Mouse (Mus musculus) hindbrain, embryonic 16.5 days (tissue): ENCODE data around the gene Acot5. TPM values are rescaled to one million over a fixed set of nuclear protein-coding genes. Genes with fewer than 3 reads are reported as not detected.
A peak's percentile ranks its signal among the peaks of the same experiment; 100 is the strongest.
"Not testable (repeated sequence)": the region's sequence is repeated elsewhere in the genome, so short reads cannot be mapped to it uniquely, and the experiment has no call there.

Source experiments
- ATAC-seq: fragments of 200-750 bp; cut with Nextera tagmentation; 2 replicates; pipeline ENCODE4 v1.8.0; 2017; ENCODE audit warnings: moderate TSS enrichment, moderate library complexity
- H3K27ac ChIP-seq: fragments of 300-500 bp; sonication (generic); 2 replicates; pipeline ENCODE4 v1.5.1; 2014; ENCODE audit warnings: low read depth, mild to moderate bottlenecking, control low read depth, low read length, moderate library complexity
- H3K27me3 ChIP-seq: fragments of 300-500 bp; sonication (generic); replicated peaks from 2 replicates; pipeline ENCODE4 v1.6.1; 2014; ENCODE audit warnings: low read length; ENCODE audit not compliant: control insufficient read depth, insufficient read depth
- H3K36me3 ChIP-seq: fragments of 300-500 bp; sonication (generic); 2 replicates; pipeline ENCODE4 v1.6.1; 2014; ENCODE audit warnings: mild to moderate bottlenecking, low read length, moderate library complexity, mixed read lengths; ENCODE audit not compliant: control insufficient read depth, insufficient read depth
- H3K4me1 ChIP-seq: fragments of 300-500 bp; sonication (generic); 2 replicates; pipeline ENCODE4 v1.6.1; 2014; ENCODE audit warnings: low read depth, low read length; ENCODE audit not compliant: control insufficient read depth, insufficient read depth
- H3K4me2 ChIP-seq: fragments of 300-500 bp; sonication (generic); 2 replicates; pipeline ENCODE4 v1.6.1; 2014; ENCODE audit warnings: mild to moderate bottlenecking, low read length, control low read depth, moderate library complexity
- H3K4me3 ChIP-seq: fragments of 300-500 bp; sonication (generic); 2 replicates; pipeline ENCODE4 v1.5.1; 2014; ENCODE audit warnings: mild to moderate bottlenecking, low read length, control low read depth, moderate library complexity
- H3K9ac ChIP-seq: fragments of 300-500 bp; sonication (generic); 2 replicates; pipeline ENCODE4 v1.6.1; 2014; ENCODE audit warnings: low read depth, mild to moderate bottlenecking, control low read depth, low read length, moderate library complexity
- H3K9me3 ChIP-seq: fragments of 300-500 bp; sonication (generic); 2 replicates; pipeline ENCODE4 v1.6.1; 2014; ENCODE audit warnings: mild to moderate bottlenecking, low read length, moderate library complexity; ENCODE audit not compliant: control insufficient read depth
- WGBS: fragments of 180-500 bp; shearing (Covaris S2); extraction: QIAGEN DNeasy Blood & Tissue Kit; methylation state at CpG from one replicate; pipeline ENCODE4 v1.1.7; 2014; 5-methylcytosine and 5-hydroxymethylcytosine counted together
- polyA plus RNA-seq: library from polyadenylated mRNA; unstranded; fragments of >200 nt; fragmentation: Nextera tagmentation; extraction: Ambion mirVana; gene quantifications from 2 replicates; pipeline ENCODE4 v1.2.1, GENCODE M21; 2015

Acot5 gene
- 0.63 and 0.66 TPM in 2 replicates for polyA plus RNA-seq

DNA sequence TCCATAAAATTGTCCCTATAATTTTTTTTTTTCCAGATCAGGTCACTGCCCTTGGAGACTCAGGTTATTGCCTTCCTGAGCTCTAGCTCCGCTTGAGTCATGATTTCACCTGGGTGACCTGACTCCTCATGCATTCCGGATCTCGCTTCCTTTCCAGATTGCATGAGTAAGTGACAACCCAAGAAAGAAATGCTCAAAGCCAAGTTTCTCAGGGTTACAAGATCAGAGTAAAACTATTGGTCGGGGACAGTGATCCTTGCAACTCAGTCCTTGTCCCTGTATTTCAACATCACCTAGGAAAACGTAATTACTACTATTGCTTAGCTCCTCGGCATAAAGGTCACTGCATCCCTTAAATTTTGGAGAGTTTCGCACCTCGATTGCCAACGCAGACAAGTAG lies at the start of gene Acot5:
Gene Acot5, plus strand, starts transcription at position 340 of the 400 bp plus-strand sequence.
- H3K9ac ChIP-seq = peak within 1 kb of the TSS; percentile 45
- peak within 1 kb of the TSS; percentile 45 for H3K4me3 ChIP-seq
- H3K36me3 ChIP-seq = no peaks in the 10 kb centered on the region
- H3K4me1 ChIP-seq = no peaks in the 10 kb centered on the region; the same call in 1 of the 2 replicates
- peak within 1 kb of the TSS; percentile 67 for H3K4me2 ChIP-seq
- H3K27ac ChIP-seq = no peak within 1 kb of the TSS
- 58% methylated on average over 9 of the region's 9 CpGs for WGBS
- no peak for ATAC-seq
- peaks cover 17% of the 10 kb centered on the region for H3K27me3 ChIP-seq
- no peaks in the 10 kb centered on the region for H3K9me3 ChIP-seq

DNA sequence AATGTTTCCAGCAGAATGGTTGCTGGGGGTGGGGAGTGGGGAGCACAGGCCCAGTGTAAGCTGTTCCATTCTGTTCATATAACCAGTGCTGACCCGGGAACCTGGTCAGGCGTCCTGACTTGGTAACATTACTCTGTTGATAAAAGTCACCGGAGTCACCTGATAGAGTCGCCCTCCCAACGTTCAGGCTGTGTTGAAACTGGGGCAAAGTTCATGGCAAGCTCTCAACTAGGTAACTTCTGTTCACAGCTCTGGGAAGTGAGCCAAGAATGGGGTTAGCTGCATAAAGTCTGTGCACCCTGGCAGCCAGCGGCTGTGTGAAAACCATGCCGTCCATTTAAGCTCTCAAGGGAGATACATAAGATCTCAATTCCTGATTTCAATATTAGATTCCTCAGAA lies 48.6 kb upstream of the Acot5 start:
- H3K27me3 ChIP-seq, H3K36me3 ChIP-seq, H3K27ac ChIP-seq, H3K4me3 ChIP-seq, H3K4me1 ChIP-seq, H3K9me3 ChIP-seq, H3K4me2 ChIP-seq, H3K9ac ChIP-seq: not testable (repeated sequence)
- 51% methylated on average over 7 of the region's 7 CpGs for WGBS
- peak; percentile 67 for ATAC-seq

DNA sequence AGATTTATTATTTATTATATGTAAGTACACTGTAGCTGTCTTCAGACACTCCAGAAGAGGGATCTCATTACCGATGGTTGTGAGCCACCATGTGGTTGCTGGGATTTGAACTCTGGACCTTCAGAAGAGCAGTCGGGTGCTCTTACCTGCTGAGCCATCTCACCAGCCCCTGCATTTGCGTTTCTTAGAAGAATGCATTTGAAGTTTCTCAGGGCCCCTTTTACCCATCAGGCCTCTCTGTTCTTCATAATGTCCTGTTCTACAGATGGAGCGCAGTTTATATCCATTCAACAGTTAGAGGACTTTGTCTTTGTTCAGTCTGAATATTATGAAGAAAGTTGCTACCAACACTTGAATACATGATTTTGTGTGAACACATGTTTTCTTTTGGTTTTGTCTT lies 46.9 kb upstream of the Acot5 start:
- not testable (repeated sequence) for H3K9me3 ChIP-seq, ATAC-seq, H3K4me1 ChIP-seq, H3K36me3 ChIP-seq, H3K4me2 ChIP-seq, H3K27me3 ChIP-seq, H3K27ac ChIP-seq, H3K4me3 ChIP-seq, H3K9ac ChIP-seq
- WGBS = 95% methylated on average over 4 of the region's 4 CpGs

DNA sequence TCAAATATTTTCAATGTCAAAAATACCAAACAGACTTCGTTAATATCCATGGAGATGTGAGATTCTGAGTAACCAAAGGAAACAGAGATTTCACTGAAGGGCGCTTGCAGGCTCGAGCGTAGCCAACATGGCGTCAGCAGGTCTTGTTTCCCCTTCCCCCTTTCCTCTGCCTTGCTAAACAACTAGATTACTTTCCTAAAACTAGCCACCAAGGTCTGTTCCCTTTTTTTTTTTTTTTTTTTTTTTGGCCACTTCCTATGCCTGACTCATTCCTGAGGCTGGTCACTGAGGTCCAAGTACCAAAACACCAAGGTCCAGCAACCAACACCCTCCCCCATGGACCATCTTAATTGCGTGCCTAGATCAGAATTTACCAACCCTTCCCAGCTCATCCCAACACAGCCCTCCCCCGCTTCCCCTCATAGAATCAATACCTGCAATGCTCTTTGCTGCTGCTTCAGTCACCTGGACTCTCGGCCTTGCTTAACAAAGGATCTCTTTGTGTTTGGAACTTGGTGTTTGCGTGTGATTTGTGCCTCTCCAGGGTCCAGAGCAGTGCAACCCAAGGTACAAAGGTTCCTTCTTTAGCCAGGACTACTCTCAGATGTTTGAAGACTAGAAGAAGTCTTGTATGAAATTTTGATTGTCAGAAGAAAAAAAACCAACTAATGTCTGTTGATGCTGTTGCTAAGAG lies 45.9 kb upstream of the Acot5 start:
- H3K4me1 ChIP-seq = no peaks in the 10 kb centered on the region
- H3K4me3 ChIP-seq = no peak overlapping the region
- no peaks in the 10 kb centered on the region for H3K36me3 ChIP-seq
- 87% methylated on average over 9 of the region's 9 CpGs for WGBS
- H3K9ac ChIP-seq = no peak overlapping the region
- no peak overlapping the region for H3K27ac ChIP-seq
- no peak overlapping the region for H3K4me2 ChIP-seq
- H3K9me3 ChIP-seq = no peaks in the 10 kb centered on the region
- H3K27me3 ChIP-seq = no peaks in the 10 kb centered on the region
- no peak for ATAC-seq

DNA sequence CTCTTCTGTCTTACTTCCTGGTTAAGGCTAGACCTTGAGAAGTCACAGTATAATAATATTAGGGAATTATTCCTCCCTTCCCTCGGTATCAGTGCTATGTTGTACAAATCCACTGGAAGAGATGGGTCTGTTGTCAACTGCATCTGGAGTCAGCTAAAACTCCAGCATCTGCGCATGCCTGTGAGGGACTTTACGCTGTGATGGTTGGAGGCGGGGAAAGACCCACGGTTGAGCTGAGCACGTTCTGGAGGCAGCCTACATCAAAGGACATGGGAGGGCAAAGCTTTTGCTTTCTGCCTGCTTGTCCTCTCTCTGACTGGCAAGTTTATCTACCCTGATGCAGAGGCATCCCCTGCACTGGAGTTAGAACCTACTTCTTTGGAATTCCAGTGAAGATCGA lies 43.2 kb upstream of the Acot5 start:
- no peaks in the 10 kb centered on the region for H3K4me1 ChIP-seq
- H3K9me3 ChIP-seq = no peaks in the 10 kb centered on the region
- WGBS = 91% methylated on average over 7 of the region's 7 CpGs
- H3K4me3 ChIP-seq = no peak overlapping the region
- H3K4me2 ChIP-seq = no peak overlapping the region
- H3K9ac ChIP-seq = no peak overlapping the region
- no peaks in the 10 kb centered on the region for H3K27me3 ChIP-seq
- ATAC-seq = no peak
- H3K27ac ChIP-seq = no peak overlapping the region
- H3K36me3 ChIP-seq = no peaks in the 10 kb centered on the region

DNA sequence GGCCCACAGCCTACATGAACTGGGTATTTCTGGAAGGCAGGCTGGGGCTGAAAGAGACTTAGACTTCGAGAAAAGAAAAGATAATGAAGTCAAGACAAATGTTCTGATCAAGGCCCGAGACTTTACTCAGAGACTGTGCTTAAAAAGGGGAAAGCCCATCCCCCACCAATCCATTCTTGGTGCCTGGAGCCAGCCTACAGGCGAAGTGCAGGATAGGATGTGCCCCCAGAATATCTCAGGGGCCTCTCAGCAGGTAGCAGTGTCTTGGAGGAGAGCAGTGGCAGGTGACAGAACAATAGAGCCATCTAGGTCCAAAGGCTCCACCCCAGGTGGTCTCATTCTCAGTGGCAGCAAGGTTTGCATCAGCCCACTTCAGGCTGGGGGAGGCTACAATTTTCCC lies 40.8 kb upstream of the Acot5 start:
- H3K4me1 ChIP-seq, H3K36me3 ChIP-seq, H3K4me3 ChIP-seq, H3K4me2 ChIP-seq, ATAC-seq, H3K27ac ChIP-seq, H3K9me3 ChIP-seq, H3K27me3 ChIP-seq, H3K9ac ChIP-seq: not testable (repeated sequence)
- WGBS = 32% methylated on average over 3 of the region's 3 CpGs

DNA sequence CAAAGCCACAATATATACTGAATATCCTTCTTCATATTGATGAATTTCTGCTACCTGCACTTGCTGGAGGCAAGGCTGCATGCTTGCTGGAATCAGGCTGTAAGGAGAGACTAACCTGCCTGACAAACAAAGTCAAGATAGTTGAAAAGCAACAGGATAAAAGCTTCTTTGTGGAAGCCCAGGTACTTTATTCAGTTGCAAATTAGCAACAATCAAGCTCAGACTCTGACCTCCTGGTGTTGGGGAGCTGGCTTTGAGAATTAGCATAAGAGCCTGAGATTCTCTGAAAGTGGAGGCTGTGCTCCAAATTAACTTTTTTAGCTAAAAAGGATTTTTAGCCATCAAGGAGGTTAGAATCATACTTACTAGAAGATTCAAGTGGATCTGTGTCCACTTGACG lies 40.1 kb upstream of the Acot5 start:
- H3K27ac ChIP-seq, H3K4me3 ChIP-seq, H3K27me3 ChIP-seq, ATAC-seq, H3K4me1 ChIP-seq, H3K4me2 ChIP-seq, H3K9ac ChIP-seq, H3K9me3 ChIP-seq, H3K36me3 ChIP-seq: not testable (repeated sequence)
- WGBS = 93% methylated on average over 1 of the region's 1 CpGs

DNA sequence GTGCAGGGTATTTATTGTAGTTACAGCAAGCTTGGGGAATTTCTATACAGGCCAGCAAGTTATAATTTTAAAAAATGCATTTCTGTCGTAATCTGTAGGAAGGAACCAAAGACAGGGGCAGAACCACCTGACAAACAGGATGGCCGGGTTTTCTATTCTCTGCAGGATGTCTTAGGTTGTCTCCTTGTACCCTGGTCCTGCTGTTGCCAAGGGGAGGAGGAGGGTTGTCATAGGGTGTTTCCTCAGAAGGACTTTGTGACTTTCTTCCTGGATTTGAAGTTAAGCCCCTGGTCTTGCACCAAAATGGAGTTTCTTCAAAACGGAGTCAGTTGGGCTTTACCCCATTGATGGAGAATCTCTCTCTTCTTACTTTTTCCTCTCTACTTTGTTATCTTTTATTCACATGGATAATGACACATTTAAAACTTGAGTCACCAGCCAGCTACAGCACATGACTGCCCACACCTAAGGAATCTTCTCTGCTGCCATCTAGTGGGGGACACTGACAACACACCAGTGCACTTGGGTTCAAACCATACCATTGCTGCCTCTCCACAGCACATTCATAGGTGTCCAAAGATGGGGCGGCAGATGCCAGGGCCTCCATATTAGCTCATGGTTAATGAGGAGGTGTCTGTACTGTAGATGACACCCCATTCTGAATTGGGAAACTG lies 38.3 kb upstream of the Acot5 start:
- WGBS = 69% methylated on average over 4 of the region's 4 CpGs
- Histone ChIP-seq H3K4me2 (no peak overlapping the region), H3K4me3 (no peak overlapping the region), H3K9me3 (no peaks in the 10 kb centered on the region), H3K36me3 (no peaks in the 10 kb centered on the region), H3K27me3 (no peaks in the 10 kb centered on the region), H3K4me1 (no peaks in the 10 kb centered on the region), H3K27ac (no peak overlapping the region), H3K9ac (no peak overlapping the region)
- ATAC-seq = peak; percentile 73; the same call in 1 of the 2 replicates

DNA sequence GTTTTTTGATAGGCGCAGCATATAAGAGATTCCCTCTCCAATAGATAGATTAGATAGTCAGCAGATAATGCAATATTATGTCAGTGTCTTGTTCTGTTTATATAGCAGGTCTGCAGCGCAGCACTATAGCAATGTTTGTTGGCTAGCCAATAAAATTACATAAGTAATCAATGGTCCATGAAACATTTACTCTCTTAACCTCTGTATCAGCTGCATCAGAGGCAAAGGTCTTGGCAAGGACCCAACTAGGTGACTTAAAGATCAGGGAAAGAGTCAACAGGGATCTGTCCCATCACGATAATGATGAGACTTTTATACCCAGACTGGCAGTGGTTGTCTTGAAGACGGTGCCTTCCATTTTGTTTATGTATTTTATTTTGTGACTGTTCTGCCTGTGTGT lies 36.3 kb upstream of the Acot5 start:
- Histone ChIP-seq H3K27me3 (no peaks in the 10 kb centered on the region; the same call in 1 of the 2 replicates), H3K4me2 (no peak overlapping the region), H3K4me3 (no peak overlapping the region), H3K4me1 (no peaks in the 10 kb centered on the region), H3K36me3 (no peaks in the 10 kb centered on the region), H3K9me3 (no peaks in the 10 kb centered on the region), H3K27ac (no peak overlapping the region), H3K9ac (no peak overlapping the region)
- WGBS = 88% methylated on average over 4 of the region's 4 CpGs
- ATAC-seq = no peak
